Mouse (Mus musculus): ENCODE measurements around the gene Cyp1a2. TPM values are rescaled to one million over a fixed set of nuclear protein-coding genes. Genes with fewer than 3 reads are reported as not detected.

Gene Cyp1a2
- polyA plus RNA-seq, 1 experiment from 2014 or later: not detected

DNA sequence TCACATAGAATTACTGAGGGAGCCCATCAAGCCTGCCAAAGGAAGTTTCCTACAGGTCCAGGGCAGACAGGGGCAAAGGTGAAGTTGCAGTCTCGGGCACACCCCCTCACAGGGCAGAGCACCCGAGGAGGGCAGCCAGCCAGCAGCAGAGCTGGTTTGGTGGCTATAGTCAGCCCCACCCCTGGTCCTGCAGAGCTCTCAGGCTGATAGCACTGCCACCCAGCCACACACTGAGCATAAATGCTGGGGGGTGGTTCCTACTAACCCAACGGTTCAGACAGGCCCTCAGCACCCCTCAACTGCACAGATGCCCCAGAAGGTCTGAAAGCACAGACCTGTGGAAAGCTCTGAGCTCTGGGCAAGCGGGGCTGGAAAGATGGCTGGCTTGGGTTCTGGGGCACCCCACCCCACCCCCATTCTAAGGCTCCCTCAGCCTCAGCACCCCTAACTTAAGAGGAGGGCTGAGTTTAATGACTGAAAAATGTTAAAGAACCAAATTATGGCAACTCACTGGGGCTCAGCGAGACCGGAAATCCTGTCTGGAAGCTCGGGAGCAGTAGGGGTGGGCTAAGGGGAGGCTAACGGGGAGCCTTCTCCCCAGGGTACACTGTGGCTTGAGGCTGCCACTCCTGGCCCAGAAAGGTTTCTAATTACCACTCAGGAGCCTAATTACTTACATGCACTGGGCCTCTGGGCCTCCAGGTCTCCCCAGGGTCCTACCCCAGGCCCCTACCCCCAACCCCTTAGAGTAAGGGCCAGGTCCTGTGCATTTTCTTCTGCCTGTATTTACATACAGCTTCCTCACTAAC lies 44.6 kb downstream of the Cyp1a2 start:
- Histone ChIP-seq H3K4me2 (ENCODE audit: low read depth, low read length) (peak overlapping the region; percentile 23), H3K4me1 (ENCODE audit: control insufficient read depth, insufficient read depth, low read length) (peaks cover 44% of the 10 kb centered on the region), H3K36me3 (replicated peaks; ENCODE audit: control insufficient read depth, insufficient read depth, low read depth, low read length) (no peaks in the 10 kb centered on the region; the same call in none of the 2 replicates), H3K9ac (replicated peaks; ENCODE audit: low read length) (peak overlapping the region; percentile 44; the same call in 1 of the 2 replicates), H3K9me3 (replicated peaks; ENCODE audit: control insufficient read depth, low read length) (no peaks in the 10 kb centered on the region), H3K27ac (replicated peaks; ENCODE audit: low read depth, low read length) (peak overlapping the region; percentile 59), H3K27me3 (ENCODE audit: control insufficient read depth, insufficient read depth, low read length) (no peaks in the 10 kb centered on the region), H3K4me3 (ENCODE audit: low read depth, low read length) (0 out of 2 replicates have a peak overlapping the region, but pooled peaks have one; percentile 5)
- 18% methylated on average over 8 of the region's 8 CpGs for WGBS
- 0 out of 2 replicates have a peak, but pooled peaks have one; percentile 46 for ATAC-seq (replicated peaks; ENCODE audit: insufficient number of reproducible peaks, low FRiP score, low TSS enrichment, low read depth)
- DNase-seq (ENCODE audit: low spot score): peak; percentile 54

DNA sequence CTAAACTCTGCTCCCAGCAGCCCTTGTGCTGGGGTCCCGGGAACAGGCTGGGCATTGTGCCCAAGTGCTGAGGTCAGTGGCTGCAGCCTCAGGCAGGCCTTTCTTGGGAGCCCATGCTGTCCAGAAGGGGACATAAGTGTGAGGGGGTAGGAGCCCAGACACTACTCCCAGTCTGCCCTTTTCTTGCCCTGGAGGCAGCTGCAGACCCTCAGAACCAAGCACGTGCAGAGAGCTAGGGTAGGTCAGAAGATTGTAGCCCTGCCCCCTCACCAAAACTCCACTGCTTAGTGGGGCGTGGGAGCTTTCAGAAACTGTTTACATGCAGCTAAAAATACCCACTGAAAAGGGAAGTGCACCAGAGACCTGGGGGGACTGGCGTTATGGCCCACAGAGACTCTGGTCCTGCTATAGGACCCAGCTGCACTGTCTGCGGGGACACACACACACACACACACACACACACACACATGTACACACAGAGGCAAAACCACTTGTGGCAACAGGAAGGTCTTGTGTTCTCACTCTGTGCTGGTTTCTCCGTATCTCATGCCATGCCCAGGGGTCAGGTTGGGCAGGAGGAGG lies 45.7 kb downstream of the Cyp1a2 start:
- WGBS: 29% methylated on average over 6 of the region's 6 CpGs
- Histone ChIP-seq H3K27me3 (ENCODE audit: control insufficient read depth, insufficient read depth, low read length) (no peaks in the 10 kb centered on the region), H3K9me3 (replicated peaks; ENCODE audit: control insufficient read depth, low read length) (no peaks in the 10 kb centered on the region), H3K4me2 (ENCODE audit: low read depth, low read length) (no peak overlapping the region), H3K4me1 (ENCODE audit: control insufficient read depth, insufficient read depth, low read length) (peaks cover 39% of the 10 kb centered on the region), H3K9ac (replicated peaks; ENCODE audit: low read length) (no peak overlapping the region), H3K4me3 (ENCODE audit: low read depth, low read length) (no peak overlapping the region), H3K36me3 (replicated peaks; ENCODE audit: control insufficient read depth, insufficient read depth, low read depth, low read length) (no peaks in the 10 kb centered on the region; the same call in none of the 2 replicates), H3K27ac (replicated peaks; ENCODE audit: low read depth, low read length) (0 out of 2 replicates have a peak overlapping the region, but pooled peaks have one; percentile 28)
- ATAC-seq (replicated peaks; ENCODE audit: insufficient number of reproducible peaks, low FRiP score, low TSS enrichment, low read depth): no peak
- no peak for DNase-seq (ENCODE audit: low spot score)

DNA sequence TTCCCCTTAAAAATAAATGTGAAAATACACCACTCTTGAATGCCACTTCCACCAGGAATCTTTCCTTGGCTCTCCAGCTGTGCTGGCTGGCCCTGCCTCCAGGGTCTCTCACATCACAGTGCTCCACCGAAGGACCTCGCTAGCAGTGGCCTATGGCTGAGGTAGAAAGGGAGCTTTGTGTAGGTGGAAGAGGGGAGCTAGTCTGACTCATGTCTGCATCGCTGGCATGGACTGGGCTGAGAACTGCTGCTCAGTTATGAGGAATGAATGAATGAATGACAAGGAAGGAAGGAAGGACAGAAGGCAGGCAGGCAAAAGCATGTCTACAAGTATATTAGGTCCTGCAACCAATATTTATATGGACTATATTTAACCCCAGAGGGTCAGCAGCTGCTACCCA lies 46.2 kb downstream of the Cyp1a2 start:
- WGBS: 39% methylated on average over 3 of the region's 3 CpGs
- H3K27me3 ChIP-seq (ENCODE audit: control insufficient read depth, insufficient read depth, low read length): no peaks in the 10 kb centered on the region
- H3K4me3 ChIP-seq (ENCODE audit: low read depth, low read length): no peak overlapping the region
- ATAC-seq (replicated peaks; ENCODE audit: insufficient number of reproducible peaks, low FRiP score, low TSS enrichment, low read depth): no peak
- no peaks in the 10 kb centered on the region; the same call in none of the 2 replicates for H3K36me3 ChIP-seq (replicated peaks; ENCODE audit: control insufficient read depth, insufficient read depth, low read depth, low read length)
- H3K27ac ChIP-seq (replicated peaks; ENCODE audit: low read depth, low read length): 0 out of 2 replicates have a peak overlapping the region, but pooled peaks have one; percentile 28
- peaks cover 37% of the 10 kb centered on the region for H3K4me1 ChIP-seq (ENCODE audit: control insufficient read depth, insufficient read depth, low read length)
- H3K4me2 ChIP-seq (ENCODE audit: low read depth, low read length): no peak overlapping the region
- DNase-seq (ENCODE audit: low spot score): no peak
- no peaks in the 10 kb centered on the region for H3K9me3 ChIP-seq (replicated peaks; ENCODE audit: control insufficient read depth, low read length)
- no peak overlapping the region for H3K9ac ChIP-seq (replicated peaks; ENCODE audit: low read length)

DNA sequence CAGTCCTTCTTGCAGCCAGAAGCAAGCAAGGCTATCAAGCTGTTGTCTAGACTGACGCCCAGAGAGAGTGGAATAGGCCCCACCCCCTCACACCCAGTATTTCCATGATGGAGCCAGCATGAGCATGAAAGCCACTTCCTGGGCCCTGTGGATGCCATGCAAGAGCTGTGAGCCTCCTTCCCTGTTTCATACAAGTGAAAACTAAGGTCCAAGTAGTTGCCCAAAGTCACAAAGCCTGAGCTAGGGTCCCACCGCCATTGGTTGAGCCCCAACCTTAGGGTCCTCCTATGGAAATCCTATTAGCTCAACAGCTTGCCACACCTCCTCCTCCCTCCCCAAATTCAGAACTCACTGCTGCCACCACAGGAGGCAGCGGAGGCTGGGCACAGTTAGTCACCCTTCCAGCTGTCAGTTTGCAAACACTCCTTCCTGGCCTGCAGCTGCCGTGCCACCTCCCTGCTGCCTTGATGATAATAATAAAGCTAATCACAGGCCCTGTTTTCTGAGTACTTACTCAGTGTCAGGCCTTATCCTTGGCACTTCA lies 50.0 kb downstream of the Cyp1a2 start:
- no peaks in the 10 kb centered on the region for H3K9me3 ChIP-seq (replicated peaks; ENCODE audit: control insufficient read depth, low read length)
- H3K4me2 ChIP-seq (ENCODE audit: low read depth, low read length): no peak overlapping the region
- DNase-seq (ENCODE audit: low spot score) (no peak), ATAC-seq (replicated peaks; ENCODE audit: insufficient number of reproducible peaks, low FRiP score, low TSS enrichment, low read depth) (no peak)
- no peak overlapping the region for H3K4me3 ChIP-seq (ENCODE audit: low read depth, low read length)
- no peaks in the 10 kb centered on the region for H3K27me3 ChIP-seq (ENCODE audit: control insufficient read depth, insufficient read depth, low read length)
- 49% methylated on average over 4 of the region's 4 CpGs for WGBS
- H3K36me3 ChIP-seq (replicated peaks; ENCODE audit: control insufficient read depth, insufficient read depth, low read depth, low read length): no peaks in the 10 kb centered on the region; the same call in none of the 2 replicates
- H3K9ac ChIP-seq (replicated peaks; ENCODE audit: low read length): no peak overlapping the region
- peaks cover 12% of the 10 kb centered on the region for H3K4me1 ChIP-seq (ENCODE audit: control insufficient read depth, insufficient read depth, low read length)
- no peak overlapping the region for H3K27ac ChIP-seq (replicated peaks; ENCODE audit: low read depth, low read length)

DNA sequence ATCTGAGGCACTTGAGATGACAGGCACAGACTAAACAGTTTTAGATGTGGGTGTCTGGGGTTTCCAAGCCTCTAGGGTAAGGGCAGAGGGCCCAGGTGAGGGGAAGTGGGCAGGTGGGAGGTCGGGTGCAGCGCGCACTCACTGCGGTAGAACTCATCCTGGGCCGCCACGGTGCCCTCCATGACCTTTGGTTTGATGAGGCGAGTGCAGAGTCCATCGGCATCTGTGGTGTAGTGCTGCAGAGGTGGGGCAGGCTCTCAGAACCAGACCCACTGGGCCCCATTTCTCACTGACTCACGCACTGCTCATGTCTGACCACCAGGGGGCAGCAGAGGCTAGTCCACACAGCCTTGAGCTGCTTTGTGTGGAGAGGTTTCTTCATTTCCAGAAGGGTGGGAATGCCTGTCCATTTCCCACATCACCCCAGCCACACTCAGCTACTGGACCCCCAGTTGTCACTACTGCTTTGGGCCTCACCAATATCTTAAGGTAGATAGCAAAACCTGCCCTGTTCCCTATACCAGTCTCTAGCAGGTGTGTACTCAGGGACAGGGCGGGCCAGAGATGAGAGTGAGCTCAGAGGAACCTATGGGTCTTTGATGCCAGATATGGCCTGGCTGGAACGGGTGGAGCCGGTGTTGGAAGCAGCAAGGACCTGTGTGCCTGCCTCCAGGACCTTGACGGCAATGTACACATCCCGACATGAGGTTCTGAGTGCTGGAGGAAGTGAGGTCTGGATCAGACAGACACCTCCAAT lies 54.2 kb downstream of the Cyp1a2 start:
- no peaks in the 10 kb centered on the region for H3K27me3 ChIP-seq (ENCODE audit: control insufficient read depth, insufficient read depth, low read length)
- H3K27ac ChIP-seq (replicated peaks; ENCODE audit: low read depth, low read length): no peak overlapping the region
- peaks cover 3% of the 10 kb centered on the region for H3K36me3 ChIP-seq (replicated peaks; ENCODE audit: control insufficient read depth, insufficient read depth, low read depth, low read length)
- no peaks in the 10 kb centered on the region for H3K4me1 ChIP-seq (ENCODE audit: control insufficient read depth, insufficient read depth, low read length)
- peak; percentile 77 for DNase-seq (ENCODE audit: low spot score)
- no peak overlapping the region for H3K4me2 ChIP-seq (ENCODE audit: low read depth, low read length)
- 68% methylated on average over 14 of the region's 14 CpGs for WGBS
- ATAC-seq (replicated peaks; ENCODE audit: insufficient number of reproducible peaks, low FRiP score, low TSS enrichment, low read depth): peak; percentile 57; the same call in 1 of the 2 replicates
- no peaks in the 10 kb centered on the region for H3K9me3 ChIP-seq (replicated peaks; ENCODE audit: control insufficient read depth, low read length)
- H3K9ac ChIP-seq (replicated peaks; ENCODE audit: low read length): no peak overlapping the region
- H3K4me3 ChIP-seq (ENCODE audit: low read depth, low read length): no peak overlapping the region

DNA sequence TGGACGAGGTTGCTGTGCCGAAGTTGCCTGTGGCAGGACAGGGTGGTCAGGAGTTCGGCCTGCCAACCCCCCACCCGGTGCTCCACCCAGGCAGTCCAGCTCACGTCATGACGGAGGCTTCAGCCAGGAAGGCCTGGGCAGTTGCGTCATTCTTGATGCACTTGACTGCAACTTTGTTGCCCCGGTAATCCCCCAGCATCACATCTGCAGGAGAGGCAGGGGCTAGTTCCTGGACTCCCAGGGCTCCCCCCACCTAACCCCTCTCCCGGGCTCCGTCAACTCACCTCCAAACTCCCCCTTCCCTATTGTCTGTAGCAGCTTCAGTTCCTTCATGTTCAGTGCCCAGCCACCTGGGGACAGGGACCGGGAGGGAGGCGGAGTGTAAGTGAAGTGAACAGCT lies 54.8 kb downstream of the Cyp1a2 start:
- ATAC-seq (replicated peaks; ENCODE audit: insufficient number of reproducible peaks, low FRiP score, low TSS enrichment, low read depth) (no peak), DNase-seq (ENCODE audit: low spot score) (no peak)
- Histone ChIP-seq H3K4me3 (ENCODE audit: low read depth, low read length) (no peak overlapping the region), H3K9me3 (replicated peaks; ENCODE audit: control insufficient read depth, low read length) (no peaks in the 10 kb centered on the region), H3K4me2 (ENCODE audit: low read depth, low read length) (no peak overlapping the region), H3K27ac (replicated peaks; ENCODE audit: low read depth, low read length) (no peak overlapping the region), H3K4me1 (ENCODE audit: control insufficient read depth, insufficient read depth, low read length) (no peaks in the 10 kb centered on the region), H3K27me3 (ENCODE audit: control insufficient read depth, insufficient read depth, low read length) (no peaks in the 10 kb centered on the region), H3K36me3 (replicated peaks; ENCODE audit: control insufficient read depth, insufficient read depth, low read depth, low read length) (peaks cover 3% of the 10 kb centered on the region), H3K9ac (replicated peaks; ENCODE audit: low read length) (no peak overlapping the region)
- WGBS: 89% methylated on average over 12 of the region's 12 CpGs

DNA sequence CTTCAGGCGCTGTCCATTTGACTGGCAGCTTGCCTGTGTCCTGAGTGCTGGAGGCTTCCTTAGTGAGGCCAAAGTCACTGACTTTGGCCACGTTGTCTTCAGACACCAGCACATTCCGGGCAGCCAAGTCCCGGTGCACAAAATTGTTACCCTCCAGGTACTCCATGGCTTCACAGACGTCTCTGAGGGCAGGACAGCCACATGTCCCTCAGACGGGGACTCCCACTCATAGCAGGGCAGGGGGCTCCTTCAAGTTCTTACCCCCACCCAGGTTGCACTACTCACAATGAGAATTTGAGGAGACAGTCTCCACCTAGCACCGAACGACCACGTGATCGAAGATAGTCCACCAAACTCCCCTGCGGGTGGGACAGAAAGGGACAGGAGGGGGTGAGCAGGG lies 55.6 kb downstream of the Cyp1a2 start:
- Histone ChIP-seq H3K9me3 (replicated peaks; ENCODE audit: control insufficient read depth, low read length) (no peaks in the 10 kb centered on the region), H3K4me2 (ENCODE audit: low read depth, low read length) (no peak overlapping the region), H3K4me1 (ENCODE audit: control insufficient read depth, insufficient read depth, low read length) (no peaks in the 10 kb centered on the region), H3K4me3 (ENCODE audit: low read depth, low read length) (no peak overlapping the region), H3K9ac (replicated peaks; ENCODE audit: low read length) (no peak overlapping the region), H3K27ac (replicated peaks; ENCODE audit: low read depth, low read length) (no peak overlapping the region), H3K36me3 (replicated peaks; ENCODE audit: control insufficient read depth, insufficient read depth, low read depth, low read length) (peaks cover 3% of the 10 kb centered on the region), H3K27me3 (ENCODE audit: control insufficient read depth, insufficient read depth, low read length) (no peaks in the 10 kb centered on the region)
- 91% methylated on average over 11 of the region's 11 CpGs for WGBS
- DNase-seq (ENCODE audit: low spot score) (no peak), ATAC-seq (replicated peaks; ENCODE audit: insufficient number of reproducible peaks, low FRiP score, low TSS enrichment, low read depth) (no peak)

Data from embryonic facial prominence, embryonic 11.5 days (tissue).